Mouse (Mus musculus) heart, embryonic 16.5 days (tissue): ENCODE results near the gene Phactr1. TPM values are rescaled to one million over a fixed set of nuclear protein-coding genes. Genes with fewer than 3 reads are reported as not detected.
A peak's percentile ranks its signal among the peaks of the same experiment; 100 is the strongest.

Source experiments
- ATAC-seq: fragments of 200-750 bp; cut with Nextera tagmentation; replicated peaks from 2 replicates; pipeline ENCODE4 v1.8.0; 2017; ENCODE audit warnings: moderate number of reproducible peaks; ENCODE audit not compliant: insufficient read depth, low FRiP score; ENCODE audit errors: extremely low read depth
- H3K27ac ChIP-seq: fragments of 300-500 bp; sonication (generic); 2 replicates; pipeline ENCODE4 v1.5.1; 2014; ENCODE audit warnings: mild to moderate bottlenecking, low read length, control low read depth, moderate library complexity
- H3K27me3 ChIP-seq: fragments of 300-500 bp; sonication (generic); 2 replicates; pipeline ENCODE4 v1.6.1; 2014; ENCODE audit warnings: low read length, mixed read lengths; ENCODE audit not compliant: control insufficient read depth, insufficient read depth
- H3K36me3 ChIP-seq: fragments of 300-500 bp; sonication (generic); 2 replicates; pipeline ENCODE4 v1.6.1; 2014; ENCODE audit not compliant: control insufficient read depth, insufficient read depth
- H3K4me1 ChIP-seq: fragments of 300-500 bp; sonication (generic); 2 replicates; pipeline ENCODE4 v1.6.1; 2014; ENCODE audit warnings: low read length, mixed read lengths; ENCODE audit not compliant: control insufficient read depth, insufficient read depth
- H3K4me2 ChIP-seq: fragments of 300-500 bp; sonication (generic); 2 replicates; pipeline ENCODE4 v1.6.1; 2014; ENCODE audit warnings: low read depth, mild to moderate bottlenecking, control low read depth, low read length
- H3K4me3 ChIP-seq: fragments of 300-500 bp; sonication (generic); 2 replicates; pipeline ENCODE4 v1.5.1; 2014; ENCODE audit warnings: mild to moderate bottlenecking, control low read depth, low read length
- H3K9ac ChIP-seq: fragments of 300-500 bp; sonication (generic); 2 replicates; pipeline ENCODE4 v1.6.1; 2014; ENCODE audit warnings: low read length, control low read depth
- H3K9me3 ChIP-seq: fragments of 300-500 bp; sonication (generic); replicated peaks from 2 replicates; pipeline ENCODE4 v1.6.1; 2016; ENCODE audit warnings: low read length; ENCODE audit not compliant: control insufficient read depth
- WGBS: fragments of 180-500 bp; shearing (Covaris S2); extraction: QIAGEN DNeasy Blood & Tissue Kit; methylation state at CpG from one replicate; pipeline ENCODE4 v1.1.7; 2014; 5-methylcytosine and 5-hydroxymethylcytosine counted together
- polyA plus RNA-seq: library from polyadenylated mRNA; unstranded; fragments of >200 nt; fragmentation: Nextera tagmentation; extraction: Ambion mirVana; gene quantifications from 2 replicates; pipeline ENCODE4 v1.2.1, GENCODE M21; 2015

Phactr1 gene
- polyA plus RNA-seq, 1 experiment from 2014 or later = 4.6 TPM

GRCm38 (mm10) chr13:42872125-42872524, 191.7 kb downstream of the Phactr1 start:
- H3K27me3 ChIP-seq = no peaks in the 10 kb centered on the region
- no peak overlapping the region for H3K4me2 ChIP-seq
- no peak overlapping the region for H3K27ac ChIP-seq
- no peaks in the 10 kb centered on the region for H3K36me3 ChIP-seq
- no peaks in the 10 kb centered on the region for H3K9me3 ChIP-seq
- no peak overlapping the region for H3K4me3 ChIP-seq
- no peak overlapping the region for H3K9ac ChIP-seq
- peaks cover 2% of the 10 kb centered on the region; the same call in 1 of the 2 replicates for H3K4me1 ChIP-seq
- ATAC-seq = no peak
- WGBS = 58% methylated on average over 1 of the region's 1 CpGs

DNA sequence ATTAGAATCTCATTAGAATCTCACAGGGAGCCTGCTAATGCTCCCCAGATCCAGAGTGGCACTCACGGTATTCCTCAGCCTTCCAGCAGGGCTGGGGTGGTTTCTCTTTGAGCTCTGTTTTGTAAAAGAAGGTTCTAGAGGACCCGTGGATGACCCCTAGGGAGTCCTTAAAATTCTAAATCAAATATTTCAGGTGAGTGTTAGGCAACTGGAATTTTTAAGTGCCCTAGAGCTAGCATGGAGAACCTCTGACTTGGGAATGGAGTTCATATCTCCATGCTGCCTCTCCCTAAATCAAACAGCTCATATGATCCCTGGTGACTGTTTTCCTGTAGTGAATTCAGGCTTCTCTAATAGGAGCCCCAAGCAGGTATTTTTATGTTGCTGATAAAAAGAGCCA, 197.9 kb downstream of the Phactr1 start:
- H3K36me3 ChIP-seq = no peaks in the 10 kb centered on the region
- WGBS = 45% methylated on average over 2 of the region's 2 CpGs
- H3K4me2 ChIP-seq = no peak overlapping the region
- H3K9ac ChIP-seq = no peak overlapping the region
- peaks cover 3% of the 10 kb centered on the region for H3K4me1 ChIP-seq
- H3K4me3 ChIP-seq = no peak overlapping the region
- H3K27ac ChIP-seq = no peak overlapping the region
- H3K27me3 ChIP-seq = no peaks in the 10 kb centered on the region
- H3K9me3 ChIP-seq = no peaks in the 10 kb centered on the region
- no peak for ATAC-seq

DNA sequence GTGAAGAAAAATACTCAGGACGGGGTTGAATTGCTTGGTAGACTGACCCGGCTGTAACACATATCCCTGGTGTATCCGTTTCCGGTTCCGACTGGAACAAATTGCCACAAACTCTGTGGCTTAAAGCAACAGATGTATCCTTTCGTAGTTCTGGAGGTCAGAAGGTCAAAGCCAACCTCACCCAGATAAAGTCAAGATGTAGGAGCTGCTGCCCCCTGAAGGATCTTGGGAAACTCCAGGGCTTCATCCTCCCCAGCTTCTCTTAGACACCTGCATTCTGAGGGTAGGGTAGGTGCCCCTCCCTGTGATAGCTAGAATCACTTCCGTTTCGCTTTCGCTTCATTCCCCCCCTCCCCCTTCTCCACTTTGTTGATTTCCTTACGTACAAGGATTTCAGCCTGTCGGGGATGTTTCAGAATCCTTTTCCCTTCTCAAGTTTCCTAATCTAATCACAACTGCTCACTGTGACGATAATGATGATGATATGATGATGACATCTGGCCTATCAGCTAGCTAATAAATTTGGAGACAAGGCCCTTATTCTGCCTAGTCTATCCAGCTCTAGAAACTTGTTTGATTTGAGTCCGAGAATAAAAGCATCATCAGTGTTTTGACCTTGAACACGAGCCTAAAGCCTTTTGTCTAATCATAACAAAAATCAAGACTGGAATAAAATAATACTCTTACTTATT, 203.8 kb downstream of the Phactr1 start:
- Histone ChIP-seq H3K9me3 (no peaks in the 10 kb centered on the region), H3K9ac (no peak overlapping the region), H3K27me3 (no peaks in the 10 kb centered on the region), H3K27ac (no peak overlapping the region), H3K36me3 (no peaks in the 10 kb centered on the region), H3K4me3 (no peak overlapping the region), H3K4me2 (peak overlapping the region; percentile 14; the same call in 1 of the 2 replicates), H3K4me1 (no peaks in the 10 kb centered on the region)
- WGBS = 54% methylated on average over 14 of the region's 14 CpGs
- ATAC-seq = no peak

GRCm38 (mm10) chr13:42884725-42885115, 204.3 kb downstream of the Phactr1 start:
- H3K36me3 ChIP-seq = no peaks in the 10 kb centered on the region
- H3K4me3 ChIP-seq = no peak overlapping the region
- H3K4me1 ChIP-seq = peaks cover under 1% of the 10 kb centered on the region; the same call in 1 of the 2 replicates
- no peak overlapping the region for H3K4me2 ChIP-seq
- no peak overlapping the region for H3K9ac ChIP-seq
- H3K27me3 ChIP-seq = no peaks in the 10 kb centered on the region
- 53% methylated on average over 1 of the region's 1 CpGs for WGBS
- H3K27ac ChIP-seq = no peak overlapping the region
- H3K9me3 ChIP-seq = no peaks in the 10 kb centered on the region
- ATAC-seq = no peak

DNA sequence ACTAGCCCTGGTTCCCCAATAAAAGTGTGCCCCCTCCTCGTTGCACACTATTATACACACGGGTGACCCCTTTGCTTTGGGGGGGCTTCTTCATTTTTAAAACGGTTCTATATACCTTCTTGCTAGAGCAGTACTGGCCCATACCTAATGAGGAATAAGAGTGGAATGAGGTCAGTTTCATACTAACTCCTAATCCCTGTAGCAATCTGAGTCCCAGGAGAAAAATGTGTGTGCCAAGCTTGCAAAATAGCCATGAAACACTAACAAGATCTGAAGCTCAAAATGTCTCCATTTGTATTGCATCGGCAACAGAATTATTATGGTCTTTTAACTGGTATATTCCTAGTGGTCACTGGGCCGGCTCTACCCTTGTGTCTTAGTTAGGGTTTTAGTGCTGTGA, 207.3 kb downstream of the Phactr1 start:
- no peak overlapping the region for H3K4me2 ChIP-seq
- no peak overlapping the region for H3K9ac ChIP-seq
- peaks cover 3% of the 10 kb centered on the region; the same call in 1 of the 2 replicates for H3K4me1 ChIP-seq
- no peak overlapping the region for H3K4me3 ChIP-seq
- no peak for ATAC-seq
- no peaks in the 10 kb centered on the region for H3K36me3 ChIP-seq
- H3K9me3 ChIP-seq = no peaks in the 10 kb centered on the region
- no peaks in the 10 kb centered on the region for H3K27me3 ChIP-seq
- H3K27ac ChIP-seq = no peak overlapping the region
- WGBS = 83% methylated on average over 5 of the region's 5 CpGs

GRCm38 (mm10) chr13:42889516-42890474, 209.4 kb downstream of the Phactr1 start:
- H3K36me3 ChIP-seq = no peaks in the 10 kb centered on the region
- no peak overlapping the region for H3K9ac ChIP-seq
- 40% methylated on average over 12 of the region's 12 CpGs for WGBS
- H3K4me3 ChIP-seq = no peak overlapping the region
- ATAC-seq = no peak
- no peak overlapping the region for H3K27ac ChIP-seq
- no peaks in the 10 kb centered on the region for H3K9me3 ChIP-seq
- H3K4me2 ChIP-seq = peak overlapping the region; percentile 19
- H3K4me1 ChIP-seq = peaks cover 3% of the 10 kb centered on the region; the same call in 1 of the 2 replicates
- H3K27me3 ChIP-seq = no peaks in the 10 kb centered on the region

DNA sequence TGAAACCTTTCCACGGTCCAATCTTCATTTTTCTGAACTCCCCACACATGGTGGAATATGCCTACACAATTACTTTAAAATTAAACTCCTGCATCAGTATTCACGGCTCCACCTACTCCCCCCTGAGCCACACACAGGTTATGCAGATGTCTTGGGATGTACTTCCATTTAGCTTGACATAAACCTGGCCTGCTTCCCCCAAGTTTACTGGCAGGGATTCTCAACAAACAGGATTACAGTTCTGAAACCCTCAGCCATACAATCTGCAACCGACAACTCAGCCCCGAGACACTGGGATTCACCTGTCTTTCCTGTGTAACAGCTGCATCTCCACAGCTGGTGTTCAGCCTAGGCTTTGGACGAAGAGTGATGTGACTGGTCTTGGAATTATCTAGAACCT, 210.2 kb downstream of the Phactr1 start:
- Histone ChIP-seq H3K27me3 (no peaks in the 10 kb centered on the region), H3K4me1 (peaks cover 3% of the 10 kb centered on the region; the same call in 1 of the 2 replicates), H3K27ac (no peak overlapping the region), H3K9ac (no peak overlapping the region), H3K36me3 (no peaks in the 10 kb centered on the region), H3K9me3 (no peaks in the 10 kb centered on the region), H3K4me3 (no peak overlapping the region), H3K4me2 (no peak overlapping the region)
- no peak for ATAC-seq
- WGBS = 69% methylated on average over 5 of the region's 5 CpGs

GRCm38 (mm10) chr13:42894016-42894415, 213.6 kb downstream of the Phactr1 start:
- no peak overlapping the region for H3K4me3 ChIP-seq
- H3K4me1 ChIP-seq = peaks cover 3% of the 10 kb centered on the region; the same call in 1 of the 2 replicates
- H3K9me3 ChIP-seq = no peaks in the 10 kb centered on the region
- H3K27me3 ChIP-seq = no peaks in the 10 kb centered on the region
- H3K27ac ChIP-seq = no peak overlapping the region
- no peaks in the 10 kb centered on the region for H3K36me3 ChIP-seq
- WGBS = 92% methylated on average over 10 of the region's 10 CpGs
- no peak for ATAC-seq
- no peak overlapping the region for H3K9ac ChIP-seq
- H3K4me2 ChIP-seq = no peak overlapping the region

- Histone ChIP-seq H3K9me3 (no peaks in the 10 kb centered on the region), H3K27me3 (no peaks in the 10 kb centered on the region), H3K4me3 (no peak overlapping the region), H3K36me3 (no peaks in the 10 kb centered on the region), H3K4me1 (peaks cover 3% of the 10 kb centered on the region; the same call in 1 of the 2 replicates), H3K27ac (no peak overlapping the region), H3K9ac (no peak overlapping the region), H3K4me2 (no peak overlapping the region)
- 87% methylated on average over 12 of the region's 12 CpGs for WGBS
- no peak for ATAC-seq
Measured at GRCm38 (mm10) chr13:42894598-42894997, 214.2 kb downstream of the Phactr1 start.
